ENCODE assay signal across 10 mouse cellular contexts in the genomic region with DNA sequence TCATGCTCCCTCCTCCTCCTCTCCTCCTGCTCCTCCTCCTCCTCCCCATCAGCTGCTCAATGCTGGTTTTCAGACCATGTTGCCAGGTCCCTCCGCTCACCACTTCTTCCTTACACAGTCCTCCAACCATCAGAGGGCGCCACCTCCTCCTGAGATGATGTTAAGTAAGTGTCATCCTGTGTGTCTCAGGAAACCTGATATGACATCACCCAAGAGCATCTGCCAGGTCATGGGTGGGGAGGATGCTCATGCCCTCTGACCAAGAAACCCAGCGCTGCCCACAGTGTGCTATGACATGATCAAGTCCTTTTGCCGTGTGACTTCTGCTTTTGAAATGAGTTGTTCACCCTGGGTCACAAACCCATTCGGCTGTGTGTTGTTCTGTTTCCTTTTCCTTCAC. TPM values are rescaled to one million over a fixed set of nuclear protein-coding genes. Genes with fewer than 3 reads are reported as not detected.
DNase-seq lines count a peak whose midpoint lies in the region; ATAC-seq and TF ChIP-seq lines count a peak whose summit lies in the region.
"Had no signal": no experiment of that assay in that cellular context is flagged by ENCODE, and none has a peak within 500 bp of the region (broad histone marks: within the 10 kb centered on the region; RNA-seq: fewer than 3 reads in every experiment).

No protein-coding gene starts in this region.

- H3K9ac ChIP-seq in heart, adult 2 months (ENCODE audit: low read depth, low read length) = no peak overlapping the region
- no peak overlapping the region for H3K9ac ChIP-seq in liver, postnatal 0 days (replicated peaks)
- no peak overlapping the region for H3K9ac ChIP-seq in neural tube, embryonic 15.5 days (replicated peaks)
- H3K9ac ChIP-seq: forebrain, embryonic 13.5 days; limb, embryonic 15.5 days had no signal

- DNase-seq in heart, adult 2 months = peak in 1 of 2 experiments; percentile 24
- no peak for DNase-seq in heart, embryonic 10.5 days (ENCODE audit: low spot score)
- peak; percentile 12 to 20 for DNase-seq in thymus, postnatal 36 days
- no peak for DNase-seq in thymus, adult 2 months
- peak; percentile 60 for DNase-seq in liver, postnatal 0 days
- DNase-seq in left cerebral cortex, postnatal 36 days (ENCODE audit: low spot score in 2 of 2) = no peak
- no peak for DNase-seq in limb, embryonic 10.5 days (ENCODE audit: low spot score)

- peaks cover 2% of the 10 kb centered on the region; the same call in 1 of the 2 replicates for H3K4me1 ChIP-seq in heart, adult 2 months (ENCODE audit: control insufficient read depth, insufficient read depth, low read length)
- peaks cover 34% of the 10 kb centered on the region for H3K4me1 ChIP-seq in heart, embryonic 10.5 days
- 0 out of 2 replicates have a peak, but pooled peaks cover 3% of the 10 kb centered on the region for H3K4me1 ChIP-seq in thymus, adult 2 months (replicated peaks; ENCODE audit: control insufficient read depth, insufficient read depth, low read length)
- H3K4me1 ChIP-seq in liver, postnatal 0 days (ENCODE audit: insufficient read depth) = peaks cover 56% of the 10 kb centered on the region
- no peaks in the 10 kb centered on the region for H3K4me1 ChIP-seq in neural tube, embryonic 15.5 days
- H3K4me1 ChIP-seq in limb, embryonic 10.5 days = peaks cover 6% of the 10 kb centered on the region; the same call in 1 of the 2 replicates

- H3K4me3 ChIP-seq in heart, adult 2 months = no peak overlapping the region
- H3K4me3 ChIP-seq in heart, embryonic 10.5 days = no peak overlapping the region
- H3K4me3 ChIP-seq in thymus, adult 2 months (ENCODE audit: control insufficient read depth, insufficient read depth, low read length) = no peak overlapping the region
- H3K4me3 ChIP-seq in liver, postnatal 0 days (ENCODE audit: low read depth, low read length) = no peak overlapping the region
- no peak overlapping the region for H3K4me3 ChIP-seq in neural tube, embryonic 15.5 days (replicated peaks)
- H3K4me3 ChIP-seq in limb, embryonic 10.5 days = no peak overlapping the region
- H3K4me3 ChIP-seq: forebrain, embryonic 13.5 days; limb, embryonic 15.5 days had no signal

- no peak overlapping the region for H3K27ac ChIP-seq in heart, adult 2 months
- no peak overlapping the region for H3K27ac ChIP-seq in heart, embryonic 10.5 days
- H3K27ac ChIP-seq in thymus, adult 2 months (ENCODE audit: control insufficient read depth, insufficient read depth, low read length) = no peak overlapping the region
- H3K27ac ChIP-seq in liver, postnatal 0 days (ENCODE audit: low read depth) = no peak overlapping the region
- no peak overlapping the region for H3K27ac ChIP-seq in neural tube, embryonic 15.5 days (replicated peaks)
- H3K27ac ChIP-seq in limb, embryonic 10.5 days = no peak overlapping the region
- H3K27ac ChIP-seq: forebrain, embryonic 13.5 days; limb, embryonic 15.5 days had no signal

- no peak for TF ChIP-seq POLR2A in heart, adult 2 months (IDR thresholded peaks at IDR 0.05; ENCODE audit: insufficient read depth, low read depth, low read length)
- no peak for TF ChIP-seq POLR2A in thymus, adult 2 months (IDR thresholded peaks at IDR 0.05; ENCODE audit: control insufficient read depth, extremely low read depth, insufficient read depth, low read length, poor library complexity)

- ATAC-seq in liver, postnatal 0 days = peak; percentile 18; the same call in 1 of the 2 replicates
- ATAC-seq in neural tube, embryonic 15.5 days (ENCODE audit: low FRiP score) = no peak
- ATAC-seq: forebrain, embryonic 13.5 days had no signal

- H3K9me3 ChIP-seq in heart, embryonic 10.5 days = no peaks in the 10 kb centered on the region
- no peaks in the 10 kb centered on the region for H3K9me3 ChIP-seq in liver, postnatal 0 days (ENCODE audit: low read length)
- no peaks in the 10 kb centered on the region for H3K9me3 ChIP-seq in neural tube, embryonic 15.5 days (replicated peaks)
- no peaks in the 10 kb centered on the region for H3K9me3 ChIP-seq in limb, embryonic 10.5 days (replicated peaks)
- H3K9me3 ChIP-seq: forebrain, embryonic 13.5 days; limb, embryonic 15.5 days had no signal

- WGBS in heart, adult 2 months = 73% methylated on average over 5 of the region's 5 CpGs
- whole genome bisulfite sequencing in heart, embryonic 10.5 days = 82% methylated on average over 5 of the region's 5 CpGs
- 72% methylated on average over 5 of the region's 5 CpGs for WGBS in thymus, adult 2 months
- WGBS in liver, postnatal 0 days (ENCODE audit: insufficient replicate concordance) = 81% methylated on average over 5 of the region's 5 CpGs
- WGBS in neural tube, embryonic 15.5 days = 85% methylated on average over 5 of the region's 5 CpGs
- 86% methylated on average over 5 of the region's 5 CpGs for WGBS in limb, embryonic 10.5 days

- no peaks in the 10 kb centered on the region for H3K79me2 ChIP-seq in heart, adult 2 months (replicated peaks; ENCODE audit: control insufficient read depth, insufficient read depth, low read length)

- no peak overlapping the region for H3K4me2 ChIP-seq in liver, postnatal 0 days (ENCODE audit: low read depth, low read length)
- H3K4me2 ChIP-seq in neural tube, embryonic 15.5 days = no peak overlapping the region
- H3K4me2 ChIP-seq: forebrain, embryonic 13.5 days; limb, embryonic 15.5 days had no signal

- intact Hi-C loops in heart, adult 2 months (cut with DNase I) = no loop called here
- intact Hi-C loops in left cerebral cortex, postnatal 36 days (cut with DNase I) = no loop called here

- no peaks in the 10 kb centered on the region for H3K27me3 ChIP-seq in heart, adult 2 months (ENCODE audit: control insufficient read depth, insufficient read depth, low read length)
- H3K27me3 ChIP-seq in heart, embryonic 10.5 days (ENCODE audit: insufficient read depth, poor library complexity, severe bottlenecking) = peaks cover 3% of the 10 kb centered on the region; the same call in 1 of the 2 replicates
- no peaks in the 10 kb centered on the region for H3K27me3 ChIP-seq in thymus, adult 2 months (ENCODE audit: control insufficient read depth, insufficient read depth, low read length)
- H3K27me3 ChIP-seq in liver, postnatal 0 days (ENCODE audit: insufficient read depth, low read length) = no peaks in the 10 kb centered on the region
- no peaks in the 10 kb centered on the region for H3K27me3 ChIP-seq in neural tube, embryonic 15.5 days (replicated peaks)
- 0 out of 2 replicates have a peak, but pooled peaks cover 3% of the 10 kb centered on the region for H3K27me3 ChIP-seq in limb, embryonic 10.5 days (ENCODE audit: low read depth, poor library complexity, severe bottlenecking)
- H3K27me3 ChIP-seq: limb, embryonic 15.5 days had no signal

- TF ChIP-seq CTCF in heart, adult 2 months (IDR thresholded peaks at IDR 0.05) = peak; percentile 10; the same call in 1 of the 2 replicates
- TF ChIP-seq CTCF in thymus, adult 2 months (IDR thresholded peaks at IDR 0.05; ENCODE audit: borderline replicate concordance, control insufficient read depth, extremely low read depth, insufficient read depth, low read length, poor library complexity) = no peak
- TF ChIP-seq CTCF in liver, postnatal 0 days (IDR thresholded peaks at IDR 0.05; ENCODE audit: low read depth) = peak; percentile 69

- TF ChIP-seq EP300 in heart, adult 2 months (IDR thresholded peaks at IDR 0.05; ENCODE audit: insufficient read depth, low read depth, low read length) = no peak
- no peak for TF ChIP-seq EP300 in liver, postnatal 0 days (IDR thresholded peaks at IDR 0.05; ENCODE audit: low read depth)

- H3K36me3 ChIP-seq in heart, adult 2 months (ENCODE audit: control insufficient read depth, insufficient read depth, low read length) = no peaks in the 10 kb centered on the region
- H3K36me3 ChIP-seq in heart, embryonic 10.5 days = no peaks in the 10 kb centered on the region
- no peaks in the 10 kb centered on the region for H3K36me3 ChIP-seq in thymus, adult 2 months (ENCODE audit: control insufficient read depth, insufficient read depth, low read length)
- H3K36me3 ChIP-seq in liver, postnatal 0 days (replicated peaks; ENCODE audit: insufficient read depth, low read length) = no peaks in the 10 kb centered on the region
- no peaks in the 10 kb centered on the region for H3K36me3 ChIP-seq in neural tube, embryonic 15.5 days
- no peaks in the 10 kb centered on the region for H3K36me3 ChIP-seq in limb, embryonic 10.5 days
- H3K36me3 ChIP-seq: limb, embryonic 15.5 days had no signal

RNA-seq across cellular contexts. Expression of a gene that starts 12.1 kb away (rescaled TPM):
- total RNA-seq in heart, adult 2 months (2021) = 1 to 10 TPM in 1 of 2 experiments, under 1 TPM in 1; 0.86 to 1.2 TPM
- polyA plus RNA-seq in heart, adult 2 months (2012; rRNA removed) = 1.3 and 2.5 TPM in 2 replicates
- polyA plus RNA-seq in heart, embryonic 10.5 days (2016; fragmentation: Nextera tagmentation; extraction: Ambion mirVana) = 0.21 and 0.25 TPM in 2 replicates
- polyA plus RNA-seq in thymus, adult 2 months (2012; rRNA removed) = 0.17 and 0.55 TPM in 2 replicates
- polyA plus RNA-seq in liver, postnatal 0 days (2015; fragmentation: Nextera tagmentation; extraction: Ambion mirVana) = 0.39 and 0.42 TPM in 2 replicates
- polyA plus RNA-seq in neural tube, embryonic 15.5 days (2015; fragmentation: Nextera tagmentation; extraction: Ambion mirVana) = 4.9 and 6.2 TPM in 2 replicates
- 1 to 10 TPM; 3.9 to 6.0 TPM for total RNA-seq in left cerebral cortex, postnatal 36 days (2021)
- polyA plus RNA-seq in limb, embryonic 10.5 days (2016; fragmentation: Nextera tagmentation; extraction: Ambion mirVana) = 0.08 and 0.18 TPM in 2 replicates

RNA-seq across cellular contexts. Expression of a gene that starts 35.1 kb away (rescaled TPM):
- 1 to 10 TPM in 1 of 2 experiments, under 1 TPM in 1; 0.94 to 5.8 TPM for total RNA-seq in heart, adult 2 months (2021)
- polyA plus RNA-seq in heart, adult 2 months (2012; rRNA removed) = 2.6 and 9.9 TPM in 2 replicates
- polyA plus RNA-seq in heart, embryonic 10.5 days (2016; fragmentation: Nextera tagmentation; extraction: Ambion mirVana) = 4.8 and 6.2 TPM in 2 replicates
- 1.2 and 2.6 TPM in 2 replicates for polyA plus RNA-seq in thymus, adult 2 months (2012; rRNA removed)
- 36.5 and 38.0 TPM in 2 replicates for polyA plus RNA-seq in liver, postnatal 0 days (2015; fragmentation: Nextera tagmentation; extraction: Ambion mirVana)
- 0.56 and 0.65 TPM in 2 replicates for polyA plus RNA-seq in neural tube, embryonic 15.5 days (2015; fragmentation: Nextera tagmentation; extraction: Ambion mirVana)
- 1 to 10 TPM; 1.3 to 1.9 TPM for total RNA-seq in left cerebral cortex, postnatal 36 days (2021)
- 1.6 and 2.1 TPM in 2 replicates for polyA plus RNA-seq in limb, embryonic 10.5 days (2016; fragmentation: Nextera tagmentation; extraction: Ambion mirVana)

Comparison
In these comparisons a context has a peak if more than half of its experiments do, and no peak if none do; other contexts are left out.
1. DNase-seq: peak in thymus, postnatal 36 days (2 of 2) and liver, postnatal 0 days (single experiment); none in heart, embryonic 10.5 days (single experiment), thymus, adult 2 months (single experiment), left cerebral cortex, postnatal 36 days (0 of 2) and limb, embryonic 10.5 days (single experiment).